10 mouse cellular contexts compared by ENCODE assay signal in the genomic region with DNA sequence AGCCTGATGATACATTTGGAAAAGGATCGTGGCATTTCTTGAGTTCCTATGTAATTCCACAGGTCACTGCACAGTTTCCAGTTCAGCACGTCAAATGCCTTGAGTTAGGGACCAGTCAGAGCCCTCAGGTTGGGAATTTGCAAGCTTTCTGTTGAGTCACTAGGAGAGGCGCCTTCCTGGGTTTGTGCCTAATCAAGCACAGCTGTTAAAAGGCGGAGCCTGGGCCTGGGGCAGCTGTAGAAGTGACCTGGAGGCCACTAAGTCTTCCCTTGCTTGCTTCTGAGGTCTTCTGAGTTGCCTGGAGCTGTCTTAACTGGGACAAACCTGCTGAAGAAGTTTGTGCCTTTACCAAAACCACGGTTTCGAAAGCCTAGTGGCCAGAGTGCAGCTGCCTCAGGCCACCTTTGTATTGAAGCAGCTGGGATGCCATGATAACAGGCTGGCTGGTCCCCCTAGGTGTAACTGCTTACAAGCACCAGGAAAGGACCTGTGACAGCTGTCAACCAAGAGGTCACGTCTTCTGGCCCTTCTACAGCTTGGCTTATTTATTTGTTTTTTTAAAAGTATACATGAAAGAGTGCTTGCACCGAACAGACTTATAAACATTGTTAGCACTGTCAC.
DNase-seq lines count a peak whose midpoint lies in the region; ATAC-seq and TF ChIP-seq lines count a peak whose summit lies in the region.
"Had no signal": no experiment of that assay in that cellular context is flagged by ENCODE, and none has a peak within 500 bp of the region (broad histone marks: within the 10 kb centered on the region; RNA-seq: fewer than 3 reads in every experiment).

No protein-coding gene starts in this region.

- peak overlapping the region; percentile 7; the same call in 1 of the 2 replicates for H3K27ac ChIP-seq in hindbrain, embryonic 12.5 days
- H3K27ac ChIP-seq in hindbrain, postnatal 0 days: no peak overlapping the region
- H3K27ac ChIP-seq in embryonic fibroblast, embryonic 13.5 days (ENCODE audit: insufficient read depth, low read length): peak overlapping the region; percentile 49
- H3K27ac ChIP-seq in kidney, embryonic 14.5 days (ENCODE audit: low read depth, low read length): peak overlapping the region; percentile 3; the same call in 1 of the 2 replicates
- H3K27ac ChIP-seq: embryonic facial prominence, embryonic 15.5 days; liver, embryonic 14.5 days had no signal

- H3K36me3 ChIP-seq in hindbrain, embryonic 12.5 days: no peaks in the 10 kb centered on the region
- H3K36me3 ChIP-seq in hindbrain, postnatal 0 days (ENCODE audit: insufficient read depth, low read length): no peaks in the 10 kb centered on the region
- no peaks in the 10 kb centered on the region; the same call in 1 of the 2 replicates for H3K36me3 ChIP-seq in kidney, embryonic 14.5 days (ENCODE audit: control insufficient read depth, insufficient read depth, low read length)
- H3K36me3 ChIP-seq: embryonic facial prominence, embryonic 15.5 days had no signal

- no peak overlapping the region for H3K4me3 ChIP-seq in hindbrain, embryonic 12.5 days
- H3K4me3 ChIP-seq in hindbrain, postnatal 0 days (ENCODE audit: low read length): no peak overlapping the region
- no peak overlapping the region for H3K4me3 ChIP-seq in embryonic fibroblast, embryonic 13.5 days (ENCODE audit: insufficient read depth, low read length)
- H3K4me3 ChIP-seq in kidney, embryonic 14.5 days (ENCODE audit: low read length): no peak overlapping the region
- H3K4me3 ChIP-seq: embryonic facial prominence, embryonic 15.5 days had no signal

- no peaks in the 10 kb centered on the region for H3K9me3 ChIP-seq in hindbrain, embryonic 12.5 days (replicated peaks)
- no peaks in the 10 kb centered on the region for H3K9me3 ChIP-seq in hindbrain, postnatal 0 days (ENCODE audit: low read length)
- no peaks in the 10 kb centered on the region for H3K9me3 ChIP-seq in kidney, embryonic 14.5 days (ENCODE audit: control insufficient read depth, low read length)
- H3K9me3 ChIP-seq: embryonic facial prominence, embryonic 15.5 days had no signal

- WGBS in hindbrain, embryonic 12.5 days: 51% methylated on average over 8 of the region's 8 CpGs
- WGBS in hindbrain, postnatal 0 days: 61% methylated on average over 8 of the region's 8 CpGs
- WGBS in kidney, embryonic 14.5 days: 32% methylated on average over 8 of the region's 8 CpGs

- no peak for TF ChIP-seq POLR2A in embryonic fibroblast, embryonic 13.5 days (IDR thresholded peaks at IDR 0.05; ENCODE audit: low read depth, low read length)

- no peak for TF ChIP-seq CTCF in hindbrain, postnatal 0 days (IDR thresholded peaks at IDR 0.05; ENCODE audit: low read depth)
- TF ChIP-seq CTCF in embryonic fibroblast, embryonic 13.5 days (IDR thresholded peaks at IDR 0.05; ENCODE audit: borderline replicate concordance, insufficient read depth, low read length): no peak

- no peaks in the 10 kb centered on the region for H3K27me3 ChIP-seq in hindbrain, embryonic 12.5 days
- H3K27me3 ChIP-seq in hindbrain, postnatal 0 days (ENCODE audit: insufficient read depth, low read length): no peaks in the 10 kb centered on the region
- H3K27me3 ChIP-seq in kidney, embryonic 14.5 days (ENCODE audit: control insufficient read depth, insufficient read depth, low read length): no peaks in the 10 kb centered on the region
- H3K27me3 ChIP-seq: embryonic facial prominence, embryonic 15.5 days had no signal

- no peak for ATAC-seq in hindbrain, embryonic 12.5 days (ENCODE audit: low FRiP score)
- no peak for ATAC-seq in hindbrain, postnatal 0 days
- ATAC-seq in kidney, embryonic 14.5 days (ENCODE audit: low FRiP score, low TSS enrichment): peak; percentile 32; the same call in 1 of the 2 replicates
- no peak for ATAC-seq in megakaryocyte progenitor cell, adult 5-6 weeks (replicated peaks; ENCODE audit: poor library complexity)

- H3K4me1 ChIP-seq in hindbrain, embryonic 12.5 days: peaks cover 45% of the 10 kb centered on the region
- 0 out of 2 replicates have a peak, but pooled peaks cover 4% of the 10 kb centered on the region for H3K4me1 ChIP-seq in hindbrain, postnatal 0 days (ENCODE audit: insufficient read depth, low read length)
- H3K4me1 ChIP-seq in embryonic fibroblast, embryonic 13.5 days (ENCODE audit: control insufficient read depth, insufficient read depth, low read length): peaks cover 15% of the 10 kb centered on the region
- peaks cover 52% of the 10 kb centered on the region for H3K4me1 ChIP-seq in kidney, embryonic 14.5 days (ENCODE audit: control insufficient read depth, insufficient read depth, low read length)

- no peak overlapping the region for H3K4me2 ChIP-seq in hindbrain, embryonic 12.5 days (replicated peaks)
- no peak overlapping the region for H3K4me2 ChIP-seq in hindbrain, postnatal 0 days (ENCODE audit: low read depth, low read length)
- H3K4me2 ChIP-seq in kidney, embryonic 14.5 days (replicated peaks; ENCODE audit: low read depth, low read length): no peak overlapping the region
- H3K4me2 ChIP-seq: embryonic facial prominence, embryonic 15.5 days had no signal

- DNase-seq in hindbrain, postnatal 0 days (ENCODE audit: low spot score): no peak
- peak; percentile 53 for DNase-seq in retina, embryonic 14.5 days (ENCODE audit: low spot score)
- no peak for DNase-seq in right cerebral cortex, adult 18-20 months
- DNase-seq in right cerebral cortex, postnatal 14 days: no peak

- H3K9ac ChIP-seq in hindbrain, embryonic 12.5 days: no peak overlapping the region
- H3K9ac ChIP-seq in hindbrain, postnatal 0 days (replicated peaks; ENCODE audit: low read length): no peak overlapping the region
- no peak overlapping the region for H3K9ac ChIP-seq in kidney, embryonic 14.5 days (ENCODE audit: low read depth, low read length)
- H3K9ac ChIP-seq: embryonic facial prominence, embryonic 15.5 days; liver, embryonic 14.5 days had no signal
